Mouse (Mus musculus) MEL (cell line): ENCODE data around the gene Mtmr10. TPM values are rescaled to one million over a fixed set of nuclear protein-coding genes. Genes with fewer than 3 reads are reported as not detected.

Source experiments
- DNase-seq: peaks from one replicate; pipeline ENCODE4 v3.0.0; 2011; ENCODE audit warnings: low read depth, low spot score
- H3K27ac ChIP-seq: 2 replicates; pipeline ENCODE4 v1.5.1; 2012; ENCODE audit warnings: low read depth, mild to moderate bottlenecking, control low read depth, low read length, moderate library complexity; ENCODE audit not compliant: control insufficient read depth
- H3K27me3 ChIP-seq, 2 experiments: fragments of 150-350 bp in 1 of 2; sonication (generic) in 1 of 2; 2 replicates each; pipeline ENCODE4 v1.6.1; 2012; ENCODE audit warnings: low read length in 2 of 2, mild to moderate bottlenecking in 2 of 2, improper control_type of control experiment in 1 of 2, moderate library complexity in 1 of 2; ENCODE audit not compliant: insufficient read depth in 2 of 2, control insufficient read depth in 1 of 2
- H3K36me3 ChIP-seq, 2 experiments: 2 replicates each; pipeline ENCODE4 v1.6.1; 2012 to 2014; ENCODE audit warnings: low read length in 2 of 2, improper control_type of control experiment in 1 of 2, inconsistent platforms in 1 of 2, mild to moderate bottlenecking in 1 of 2; ENCODE audit not compliant: insufficient read depth in 2 of 2, control insufficient read depth in 1 of 2
- H3K4me1 ChIP-seq, 2 experiments: fragments of 150-350 bp in 1 of 2; sonication (generic) in 1 of 2; 2 replicates each; pipeline ENCODE4 v1.6.1; 2012; ENCODE audit warnings: low read length in 2 of 2, improper control_type of control experiment in 1 of 2, mild to moderate bottlenecking in 1 of 2; ENCODE audit not compliant: insufficient read depth in 2 of 2, control insufficient read depth in 1 of 2
- H3K4me3 ChIP-seq, 2 experiments: fragments of 150-350 bp in 1 of 2; sonication (generic) in 1 of 2; 2 replicates each; pipeline ENCODE4 v1.5.1; 2012; ENCODE audit warnings: low read depth in 2 of 2, low read length in 2 of 2, mild to moderate bottlenecking in 2 of 2, moderate library complexity in 2 of 2, control low read depth in 1 of 2, improper control_type of control experiment in 1 of 2; ENCODE audit not compliant: control insufficient read depth in 1 of 2, insufficient read depth in 1 of 2
- H3K79me2 ChIP-seq: 2 replicates; pipeline ENCODE4 v1.6.1; 2012; ENCODE audit warnings: mild to moderate bottlenecking, low read length, moderate library complexity; ENCODE audit not compliant: control insufficient read depth, poor library complexity, insufficient read depth
- H3K9ac ChIP-seq: 2 replicates; pipeline ENCODE4 v1.6.1; 2012; ENCODE audit warnings: low read depth, mild to moderate bottlenecking, control low read depth, low read length, moderate library complexity; ENCODE audit not compliant: control insufficient read depth, poor library complexity, severe bottlenecking
- H3K9me3 ChIP-seq: fragments of 150-350 bp; sonication (generic); replicated peaks from 2 replicates; pipeline ENCODE4 v1.6.1; 2012; ENCODE audit warnings: mild to moderate bottlenecking, low read length, improper control_type of control experiment, moderate library complexity; ENCODE audit not compliant: insufficient read depth
- BHLHE40 ChIP-seq: IDR thresholded peaks from 2 replicates; pipeline ENCODE4 v1.6.1; 2012; ENCODE audit warnings: low read depth, mild to moderate bottlenecking, inconsistent platforms, low read length, improper control_type of control experiment, borderline replicate concordance
- CHD1 ChIP-seq: IDR thresholded peaks from 2 replicates; pipeline ENCODE4 v1.6.1; 2012; ENCODE audit warnings: low read depth, mild to moderate bottlenecking, inconsistent platforms, low read length, improper control_type of control experiment
- CHD2 ChIP-seq: IDR thresholded peaks from 2 replicates; pipeline ENCODE4 v1.6.1; 2011; ENCODE audit warnings: low read length, improper control_type of control experiment
- E2F4 ChIP-seq: IDR thresholded peaks from 2 replicates; pipeline ENCODE4 v1.6.1; 2011; ENCODE audit warnings: low read depth, low read length, improper control_type of control experiment, borderline replicate concordance
- ELF1 ChIP-seq: IDR thresholded peaks from 2 replicates; pipeline ENCODE4 v1.6.1; 2014; ENCODE audit warnings: low read depth, mild to moderate bottlenecking, inconsistent platforms, low read length, improper control_type of control experiment, moderate library complexity
- GATA1 ChIP-seq: IDR thresholded peaks from 2 replicates; pipeline ENCODE4 v1.6.1; 2011; ENCODE audit warnings: low read depth, low read length, improper control_type of control experiment
- HCFC1 ChIP-seq: IDR thresholded peaks from 2 replicates; pipeline ENCODE4 v1.6.1; 2012; ENCODE audit warnings: low read depth, mild to moderate bottlenecking, inconsistent platforms, low read length, improper control_type of control experiment, moderate library complexity
- MXI1 ChIP-seq: IDR thresholded peaks from 2 replicates; pipeline ENCODE4 v1.6.1; 2011; ENCODE audit warnings: mild to moderate bottlenecking, low read depth, low read length, improper control_type of control experiment
- MYC ChIP-seq: IDR thresholded peaks from 2 replicates; pipeline ENCODE4 v1.6.1; 2011; ENCODE audit warnings: low read depth, mild to moderate bottlenecking, low read length, improper control_type of control experiment, moderate library complexity
- NELFE ChIP-seq: IDR thresholded peaks from 2 replicates; pipeline ENCODE4 v1.6.1; 2011; ENCODE audit warnings: low read depth, low read length, improper control_type of control experiment
- NRF1 ChIP-seq: IDR thresholded peaks from 2 replicates; pipeline ENCODE4 v1.6.1; 2014; ENCODE audit warnings: low read depth, mild to moderate bottlenecking, inconsistent platforms, low read length, improper control_type of control experiment, moderate library complexity; ENCODE audit not compliant: poor library complexity, insufficient read depth, severe bottlenecking
- POLR2A ChIP-seq, 2 experiments: IDR thresholded peaks; 2 replicates each; pipeline ENCODE4 v1.6.1; 2011 to 2012; ENCODE audit warnings: low read length in 2 of 2, mild to moderate bottlenecking in 2 of 2, control low read depth in 1 of 2, improper control_type of control experiment in 1 of 2, low read depth in 1 of 2, moderate library complexity in 1 of 2; ENCODE audit not compliant: control insufficient read depth in 1 of 2, insufficient read depth in 1 of 2, poor library complexity in 1 of 2
- POLR2AphosphoS2 ChIP-seq: IDR thresholded peaks from 2 replicates; pipeline ENCODE4 v1.6.1; 2011; ENCODE audit warnings: low read length, improper control_type of control experiment
- SIN3A ChIP-seq: IDR thresholded peaks from 2 replicates; pipeline ENCODE4 v1.6.1; 2012; ENCODE audit warnings: low read length, improper control_type of control experiment, inconsistent platforms
- TAL1 ChIP-seq: IDR thresholded peaks from 2 replicates; pipeline ENCODE4 v1.6.1; 2012; ENCODE audit warnings: mild to moderate bottlenecking, inconsistent platforms, low read length, moderate library complexity, mixed read lengths
- TBP ChIP-seq: IDR thresholded peaks from 2 replicates; pipeline ENCODE4 v1.8.0; 2011; ENCODE audit warnings: low read depth, low read length, improper control_type of control experiment
- TCF12 ChIP-seq: IDR thresholded peaks from 2 replicates; pipeline ENCODE4 v1.6.1; 2014; ENCODE audit warnings: low read depth, mild to moderate bottlenecking, inconsistent platforms, low read length, improper control_type of control experiment, moderate library complexity
- ZMIZ1 ChIP-seq: IDR thresholded peaks from 2 replicates; pipeline ENCODE4 v1.6.1; 2012; ENCODE audit warnings: low read depth, mild to moderate bottlenecking, inconsistent platforms, low read length, improper control_type of control experiment, moderate library complexity
- ZNF384 ChIP-seq: IDR thresholded peaks from 2 replicates; pipeline ENCODE4 v1.6.1; 2012; ENCODE audit warnings: low read depth, mild to moderate bottlenecking, inconsistent platforms, low read length, improper control_type of control experiment
- polyA plus RNA-seq, 2 experiments: library from polyadenylated mRNA; stranded (reverse) in 1 of 2; unstranded in 1 of 2; fragments of >175 nt in 1 of 2; fragments of >200 nt in 1 of 2; gene quantifications; 2 replicates each; pipeline versions ENCODE4 v1.2.1 to v1.2.4; 2012; ENCODE audit warnings: low replicate concordance in 2 of 2, low read depth in 1 of 2; ENCODE audit not compliant: insufficient read length in 2 of 2, insufficient read depth in 1 of 2, missing spikeins in 1 of 2
- total RNA-seq: library from RNA; depleted of rRNA; stranded (reverse); fragments of 300-350 nt; gene quantifications from 2 replicates; pipeline ENCODE4 v1.2.3, GENCODE M21; 2012

Gene Mtmr10
- total and polyA plus RNA-seq, 3 experiments = 1.7 to 2.4 TPM; not detected in 1

DNA sequence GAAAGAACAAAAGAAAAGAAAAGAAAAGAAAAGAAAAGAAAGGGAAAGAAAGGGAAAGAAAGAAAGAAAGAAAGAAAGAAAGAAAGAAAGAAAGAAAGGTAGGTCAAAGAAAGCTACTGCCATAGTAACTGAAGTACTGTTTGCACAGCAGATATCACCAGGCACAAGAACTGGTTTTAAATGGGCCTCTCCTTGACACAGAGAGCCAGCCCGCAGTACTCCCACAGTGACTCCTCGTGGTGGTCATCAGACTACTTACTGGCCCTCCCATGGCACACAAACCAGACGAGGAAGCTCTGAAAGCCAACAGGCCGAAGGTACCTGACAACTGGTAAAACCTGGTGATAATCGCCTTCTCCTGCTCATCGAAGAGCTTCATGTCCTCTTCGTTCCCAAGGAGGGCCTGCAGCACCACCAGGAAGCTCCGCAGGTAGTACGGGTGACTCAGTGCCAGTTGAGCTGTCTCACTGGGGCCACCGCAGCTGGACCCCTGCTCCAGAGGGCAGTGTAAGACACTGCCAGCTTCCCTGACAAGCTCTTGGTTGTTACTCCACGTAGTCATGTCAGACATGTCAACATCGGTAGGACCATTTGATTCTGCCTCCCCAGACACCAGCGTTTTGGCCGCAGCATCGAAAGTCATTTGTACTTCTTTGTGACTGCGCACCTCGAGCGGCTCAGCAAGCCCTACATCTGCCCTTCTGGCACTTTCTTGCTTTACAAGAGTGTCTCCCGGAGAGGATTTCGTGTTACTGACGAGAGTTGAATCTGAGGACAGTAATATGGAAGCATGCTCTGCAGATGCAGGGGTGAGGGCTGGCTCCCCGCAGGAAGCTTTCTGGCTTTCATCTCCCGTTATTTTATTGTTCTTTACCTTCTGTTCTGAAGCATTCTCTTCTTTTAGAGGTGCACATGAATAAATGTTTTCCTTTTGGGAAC, 84.8 kb downstream of the Mtmr10 start:
- Histone ChIP-seq H3K27ac (no peak overlapping the region), H3K36me3 (peaks cover 3 to 4% of the 10 kb centered on the region in 2 experiments), H3K4me3 (no peak overlapping the region), H3K9ac (no peak overlapping the region), H3K27me3 (no peaks in the 10 kb centered on the region), H3K79me2 (peaks cover 2% of the 10 kb centered on the region; the same call in 1 of the 2 replicates), H3K9me3 (no peaks in the 10 kb centered on the region), H3K4me1 (peaks cover 0 to 3% of the 10 kb centered on the region in 2 experiments; a peak in 1 of 4 replicates)
- no peak for DNase-seq
- TF ChIP-seq GATA1 (no peak), TBP (no peak), MXI1 (no peak)

DNA sequence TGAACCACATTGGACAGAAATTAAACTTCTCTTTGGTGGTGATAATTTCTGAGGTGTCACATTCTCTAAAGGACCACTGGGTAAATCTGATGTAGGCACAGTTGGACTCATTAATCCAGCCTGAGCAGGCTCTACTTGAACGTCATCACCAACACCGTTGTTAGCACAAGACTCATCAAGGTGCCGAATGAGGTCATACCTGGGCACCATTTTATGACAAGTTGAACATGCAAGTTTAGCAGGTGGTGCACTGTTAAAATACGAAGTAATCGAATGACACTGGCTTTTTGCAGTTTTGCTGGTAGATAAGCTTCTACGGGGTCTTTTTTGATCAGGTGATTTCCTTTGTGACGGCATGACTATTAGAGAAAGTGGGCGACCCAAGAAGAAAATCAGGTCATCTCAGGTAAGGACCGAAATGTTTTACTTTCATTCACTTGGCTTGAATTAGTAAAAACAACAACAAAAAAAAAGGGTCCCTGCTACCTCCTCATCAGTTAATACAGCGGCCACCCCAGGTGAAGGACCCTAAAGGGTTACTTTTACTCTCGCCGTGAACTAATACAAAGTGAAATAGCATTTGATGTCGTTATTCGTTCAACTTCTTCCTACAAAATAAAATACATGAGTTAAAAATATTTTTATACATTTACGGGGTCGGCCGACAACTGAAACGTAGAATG, 85.8 kb downstream of the Mtmr10 start:
- Histone ChIP-seq H3K79me2 (peaks cover 2% of the 10 kb centered on the region; the same call in 1 of the 2 replicates), H3K4me3 (peak overlapping the region; percentile 81 to 98), H3K27ac (peak overlapping the region; percentile 99), H3K9ac (peak overlapping the region; percentile 99), H3K36me3 (peaks cover 3 to 6% of the 10 kb centered on the region in 2 experiments), H3K4me1 (peaks cover 0 to 3% of the 10 kb centered on the region in 2 experiments; a peak in 1 of 4 replicates), H3K9me3 (no peaks in the 10 kb centered on the region), H3K27me3 (no peaks in the 10 kb centered on the region)
- TF ChIP-seq ZNF384 (peak; percentile 66), CHD2 (no peak), GATA1 (0 out of 2 replicates have a peak, but pooled peaks have one; percentile 33), TAL1 (no peak)
- peak; percentile 28 for DNase-seq

DNA sequence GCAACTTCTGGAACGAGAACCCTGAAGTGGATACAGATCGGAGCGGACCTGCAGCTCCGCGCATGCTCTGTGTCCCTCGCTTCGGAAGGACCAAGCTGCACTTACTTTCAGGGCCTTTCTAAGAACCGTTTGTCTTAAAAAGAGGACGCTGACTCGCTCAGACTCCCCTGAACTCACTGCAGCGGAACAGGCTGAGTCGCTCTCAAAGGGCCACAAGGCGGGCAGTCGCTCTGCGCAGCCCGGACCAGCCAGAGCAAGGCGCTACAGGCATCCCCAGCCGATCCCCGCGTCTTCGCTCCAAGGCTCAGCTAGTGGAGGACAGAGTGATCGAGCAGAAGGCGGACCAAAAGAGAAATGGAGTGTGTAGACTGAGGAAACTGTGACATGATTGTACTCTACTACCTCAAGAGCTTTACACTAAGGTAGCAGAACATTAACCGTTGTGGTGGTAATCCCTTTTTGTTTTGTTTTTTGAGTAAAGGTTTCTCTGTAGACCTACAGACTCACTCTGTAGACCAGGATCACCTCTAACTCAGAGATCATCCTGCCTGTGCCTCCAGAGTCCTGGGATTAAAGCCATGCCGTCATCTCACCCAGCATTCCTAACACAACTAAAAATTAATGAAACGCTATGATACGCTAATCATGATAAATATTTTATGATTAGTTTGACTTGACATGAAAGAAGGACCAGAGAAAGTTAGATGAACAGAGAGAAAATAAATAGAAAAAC, 86.5 kb downstream of the Mtmr10 start, which contains the start of gene Fan1:
Gene Fan1 (minus strand): TSS at position 266 of the 733 bp plus-strand sequence.
- Histone ChIP-seq H3K9ac (peak within 1 kb of the TSS; percentile 99), H3K27me3 (no peaks in the 10 kb centered on the region), H3K9me3 (no peaks in the 10 kb centered on the region), H3K79me2 (peaks cover 2% of the 10 kb centered on the region; the same call in 1 of the 2 replicates), H3K27ac (peak within 1 kb of the TSS; percentile 99), H3K4me1 (peaks cover 0 to 3% of the 10 kb centered on the region in 2 experiments; a peak in 1 of 4 replicates), H3K36me3 (peaks cover 3 to 9% of the 10 kb centered on the region in 2 experiments), H3K4me3 (peak within 1 kb of the TSS; percentile 81 to 98)
- peak; percentile 91 for DNase-seq
- TF ChIP-seq TCF12 (peak; percentile 23; the same call in 1 of the 2 replicates), POLR2AphosphoS2 (peak; percentile 68; the same call in 1 of the 2 replicates), MXI1 (peak; percentile 74; the same call in 1 of the 2 replicates), SIN3A (peak; percentile 96), TBP (peak; percentile 58; the same call in 1 of the 2 replicates), ZMIZ1 (0 out of 2 replicates have a peak, but pooled peaks have one; percentile 59), NRF1 (peak; percentile 75), E2F4 (no peak), MYC (no peak), POLR2A (IDR thresholded peaks at IDR 0.05; ENCODE audit: control insufficient read depth in 1 of 2, insufficient read depth in 1 of 2, low read depth in 1 of 2, low read length in 2 of 2, poor library complexity in 1 of 2) (peak; percentile 69 to 86; a peak in 3 of 4 replicates), CHD1 (no peak), NELFE (peak; percentile 81), HCFC1 (peak; percentile 90), BHLHE40 (no peak), ELF1 (0 out of 2 replicates have a peak, but pooled peaks have one; percentile 20)
